Mouse (Mus musculus) heart, postnatal 0 days (tissue): ENCODE measurements around the gene Astl.
A peak's percentile ranks its signal among the peaks of the same experiment; 100 is the strongest.

Experiments used
- CTCF ChIP-seq: IDR thresholded peaks from 2 replicates; pipeline ENCODE4 v1.5.1; 2016; ENCODE audit warnings: antibody characterized with exemption, control low read depth, low read depth
- EP300 ChIP-seq: IDR thresholded peaks from 2 replicates; pipeline ENCODE4 v1.6.1; 2016; ENCODE audit warnings: antibody characterized with exemption, low read depth

DNA sequence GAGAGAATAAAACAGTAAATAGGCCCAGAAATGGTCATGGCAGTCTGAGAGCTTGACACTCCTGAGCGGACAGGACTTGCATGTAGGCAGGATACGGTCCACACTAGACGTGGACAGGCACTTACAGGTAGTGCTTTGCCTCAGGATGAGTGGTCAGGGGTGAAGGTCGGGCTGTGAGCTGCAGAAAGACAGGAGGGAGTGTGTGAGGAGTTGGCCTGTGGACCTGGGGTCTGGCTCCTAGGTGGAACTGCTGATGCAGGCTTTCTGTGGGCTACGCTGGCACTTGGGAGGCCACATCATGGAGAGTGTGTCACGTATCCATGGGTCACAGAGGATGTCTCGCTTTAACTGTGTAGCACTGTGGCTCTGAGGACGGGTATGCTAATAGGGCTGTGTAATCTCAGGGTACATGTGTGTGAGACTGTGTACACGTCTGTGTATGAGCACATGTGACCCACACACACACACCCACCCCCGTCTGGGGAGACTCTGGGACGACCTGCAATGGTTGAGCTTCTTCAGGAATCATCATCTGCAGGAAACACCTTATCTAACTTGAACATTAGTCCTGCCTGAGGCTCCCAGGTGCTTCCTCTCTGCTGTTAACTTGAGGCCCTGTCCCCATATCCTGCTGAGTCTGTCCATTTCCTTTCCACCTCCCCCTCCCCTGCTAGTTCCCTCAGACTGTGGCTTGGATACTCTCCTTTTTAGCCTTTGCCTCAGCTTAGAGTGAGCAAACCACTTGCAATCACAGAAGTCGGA lies 10.2 kb upstream of the Astl start:
- TF ChIP-seq CTCF = no peak
- peak; percentile 97 for TF ChIP-seq EP300
